Mouse (Mus musculus) lung, postnatal 10 days (tissue): ENCODE data around the gene Itpkb.
A peak's percentile ranks its signal among the peaks of the same experiment; 100 is the strongest.

Source experiments
- DNase-seq: peaks from one replicate; pipeline ENCODE4 v3.0.0; 2021

Itpkb gene

GRCm38 (mm10) chr1:180315127-180315526, 15.2 kb upstream of the Itpkb start:
- no peak for DNase-seq

- no peak for DNase-seq
Measured at GRCm38 (mm10) chr1:180317450-180317849, 12.8 kb upstream of the Itpkb start.

DNA sequence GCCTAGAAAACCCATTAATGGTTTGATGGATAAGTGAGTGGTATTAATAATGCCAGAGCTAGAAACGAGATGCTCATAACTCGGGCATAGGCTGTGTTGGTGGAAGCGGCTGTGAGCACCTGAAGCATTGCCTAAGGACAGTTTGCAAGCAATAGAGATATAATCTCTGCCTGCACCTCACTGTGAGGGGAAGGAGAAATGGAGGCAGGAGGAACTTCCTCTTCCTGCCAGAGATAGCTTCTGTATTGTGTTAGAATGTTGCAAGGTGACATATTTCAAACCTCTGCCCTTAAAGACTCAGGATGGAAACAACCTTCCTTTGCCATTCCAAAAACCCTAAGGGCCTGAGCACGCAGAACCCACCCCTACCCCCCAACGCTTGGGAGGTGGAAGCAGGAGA, 11.9 kb upstream of the Itpkb start:
- no peak for DNase-seq

GRCm38 (mm10) chr1:180319895-180320294, 10.4 kb upstream of the Itpkb start:
- DNase-seq, result no peak

DNA sequence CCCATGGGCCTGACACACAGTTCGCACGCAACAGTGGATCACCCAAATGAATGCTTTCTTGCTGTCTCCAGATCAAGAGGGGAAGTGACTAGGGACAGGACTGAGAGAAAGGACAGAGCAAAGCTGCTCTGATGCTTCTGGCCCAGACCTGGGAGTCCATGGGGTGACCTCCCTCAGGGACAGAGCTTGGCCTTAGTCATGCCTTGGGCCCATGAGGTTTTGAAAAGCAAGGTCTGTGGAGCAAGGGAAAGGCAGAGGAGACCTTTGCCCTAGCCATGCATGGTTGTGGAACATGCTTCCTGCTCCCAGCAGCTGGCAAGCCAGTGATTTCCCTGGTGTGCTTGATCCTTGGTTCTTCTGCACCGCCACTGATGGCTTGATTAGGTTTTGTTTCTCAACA, 7.4 kb upstream of the Itpkb start:
- DNase-seq, result no peak

DNA sequence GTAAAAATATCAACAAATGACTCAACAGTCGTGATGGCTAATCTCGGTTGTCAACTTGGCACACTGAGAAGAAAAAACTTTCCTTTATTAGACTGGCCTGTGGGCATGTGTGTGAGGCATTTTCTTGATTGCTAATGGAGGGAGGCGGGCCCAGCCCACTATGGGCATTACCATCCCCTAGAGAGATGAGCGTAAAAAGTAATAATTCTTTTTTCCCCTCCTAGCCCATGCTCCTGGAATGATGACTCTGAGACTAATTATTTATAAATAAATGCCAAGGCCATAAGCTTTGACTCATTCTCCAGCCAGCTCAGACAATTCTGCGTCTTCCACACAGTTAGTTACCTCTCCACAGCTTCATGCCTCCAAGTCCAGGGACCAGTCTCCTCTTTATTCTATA, 6.8 kb upstream of the Itpkb start:
- DNase-seq, result no peak

GRCm38 (mm10) chr1:180324271-180324670, 6.0 kb upstream of the Itpkb start:
- no peak for DNase-seq

- peak; percentile 32 for DNase-seq
Measured at GRCm38 (mm10) chr1:180328794-180329665, 1.3 kb upstream of the Itpkb start.

DNA sequence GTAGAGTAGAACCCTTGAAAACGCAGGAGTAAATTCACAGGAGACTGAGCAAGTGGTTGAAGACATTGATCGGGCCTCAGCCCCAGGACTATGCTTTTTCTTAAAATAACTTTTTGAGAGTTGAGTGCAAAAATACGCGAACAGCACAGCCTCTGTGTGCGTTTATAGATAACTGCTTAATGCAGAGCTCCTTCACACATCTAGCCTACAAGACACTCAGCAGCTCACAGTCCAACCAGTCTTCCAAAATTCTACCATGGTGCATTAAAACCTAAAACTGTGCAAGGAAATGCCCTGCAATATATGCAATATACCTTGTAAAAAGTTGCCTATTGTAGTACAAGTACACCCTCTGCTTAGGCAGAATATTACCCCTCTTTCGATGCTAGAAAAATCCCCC, 579 bp upstream of the Itpkb start:
- DNase-seq, result no peak

GRCm38 (mm10) chr1:180330707-180331545, 641 bp downstream of the Itpkb start:
- peak; percentile 66 for DNase-seq

DNA sequence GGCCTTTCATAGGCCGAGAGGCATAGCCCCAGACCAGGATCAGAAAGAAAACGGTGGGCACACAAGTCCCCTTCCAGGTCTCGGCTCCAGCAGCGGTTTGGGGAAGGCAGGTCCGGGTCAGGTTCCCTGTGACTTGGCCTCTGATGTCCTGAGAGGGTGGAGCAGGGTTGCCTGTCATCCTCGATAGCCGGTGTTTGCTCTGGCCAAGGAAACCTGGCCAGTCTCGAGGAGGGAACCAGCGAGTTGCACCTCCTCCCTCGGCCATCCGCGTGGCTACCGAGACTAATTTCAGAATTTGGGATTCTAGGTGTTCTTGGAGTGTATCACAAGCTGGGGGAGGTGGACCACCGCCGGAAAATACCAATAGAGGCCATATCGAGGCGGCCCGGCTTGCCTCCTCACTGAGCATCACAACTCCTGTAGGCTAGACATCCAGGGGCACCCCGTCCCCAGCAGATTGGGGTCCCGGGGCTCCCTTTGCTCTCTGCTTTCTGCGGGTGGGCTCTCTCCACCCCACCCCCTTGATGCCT, 1.3 kb downstream of the Itpkb start:
- peak; percentile 42 for DNase-seq

DNA sequence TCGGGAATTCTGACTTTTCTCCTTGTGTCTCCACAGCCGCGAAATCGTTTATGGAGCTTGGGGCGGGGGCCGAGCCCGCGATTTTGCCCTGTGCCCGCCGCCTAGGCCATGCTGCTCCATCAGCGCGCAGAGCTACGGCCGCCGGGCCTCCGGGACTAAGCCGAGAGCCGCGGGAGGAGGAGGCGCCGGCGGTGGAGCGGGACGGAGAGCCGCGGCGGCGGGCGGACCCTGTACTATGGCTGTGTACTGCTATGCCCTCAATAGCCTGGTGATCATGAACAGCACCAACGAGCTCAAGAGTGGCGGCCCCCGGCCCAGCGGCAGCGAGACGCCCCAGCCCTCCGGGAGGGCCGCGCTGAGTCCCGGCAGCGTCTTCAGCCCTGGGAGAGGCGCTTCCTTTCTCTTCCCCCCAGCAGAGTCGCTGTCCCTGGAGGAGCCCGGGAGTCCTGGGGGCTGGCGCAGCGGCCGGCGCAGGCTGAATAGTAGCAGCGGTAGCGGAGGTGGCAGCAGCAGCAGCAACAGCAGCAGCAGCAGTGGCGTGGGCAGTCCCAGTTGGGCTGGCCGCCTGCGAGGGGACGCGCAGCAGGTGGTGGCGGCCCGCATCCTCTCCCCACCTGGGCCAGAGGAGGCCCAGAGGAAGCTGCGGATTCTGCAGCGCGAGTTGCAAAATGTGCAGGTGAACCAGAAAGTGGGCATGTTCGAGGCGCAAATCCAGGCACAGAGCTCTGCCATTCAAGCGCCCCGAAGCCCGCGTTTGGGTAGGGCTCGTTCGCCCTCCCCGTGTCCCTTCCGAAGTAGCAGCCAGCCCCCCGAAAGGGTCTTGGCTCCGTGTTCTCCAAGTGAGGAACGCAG, 2.0 kb downstream of the Itpkb start:
- peak; percentile 42 for DNase-seq

DNA sequence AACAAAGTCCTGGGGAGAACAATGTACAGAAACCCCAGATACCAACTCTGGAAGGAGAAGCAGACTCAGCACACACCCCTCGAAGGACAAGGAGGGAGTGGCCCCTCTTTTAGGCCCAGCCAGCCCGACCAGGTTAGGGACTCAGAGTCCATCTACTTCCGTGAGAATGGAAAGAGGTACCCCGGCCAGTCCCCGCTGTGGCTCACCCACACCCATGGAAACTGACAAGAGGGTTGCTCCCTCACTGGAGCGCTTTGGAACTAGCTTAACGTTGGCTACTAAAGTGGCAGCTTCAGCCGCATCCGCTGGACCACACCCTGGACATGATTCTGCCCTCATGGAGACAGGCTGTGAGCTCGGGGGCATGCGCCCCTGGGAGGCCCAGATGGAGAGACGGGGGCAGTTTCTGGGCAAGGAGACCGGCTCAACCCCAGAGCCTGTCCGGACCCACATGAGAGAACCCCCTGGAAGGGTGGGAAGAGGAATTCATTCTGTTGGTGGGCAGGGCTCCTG, 2.7 kb downstream of the Itpkb start:
- DNase-seq, result no peak

DNA sequence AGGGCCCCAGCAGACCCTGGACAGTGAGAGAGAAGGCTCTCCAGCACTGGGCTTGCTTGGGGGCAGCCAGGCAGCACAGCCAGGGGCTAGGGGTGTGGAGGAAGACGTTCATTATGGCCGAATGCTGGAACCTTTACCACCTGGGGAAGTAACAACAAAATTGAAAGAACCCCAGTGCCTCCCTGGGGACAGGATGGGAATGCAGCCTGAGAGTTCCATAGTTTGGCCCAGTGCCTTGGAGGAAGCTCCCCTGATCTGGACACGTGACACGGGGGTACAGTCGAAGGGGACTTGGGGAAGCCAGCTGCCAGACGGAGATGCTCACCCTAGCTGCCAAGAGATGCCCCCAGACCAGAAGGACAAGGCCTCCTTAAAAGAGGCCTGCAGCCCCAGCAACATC, 3.3 kb downstream of the Itpkb start:
- DNase-seq, result no peak

DNA sequence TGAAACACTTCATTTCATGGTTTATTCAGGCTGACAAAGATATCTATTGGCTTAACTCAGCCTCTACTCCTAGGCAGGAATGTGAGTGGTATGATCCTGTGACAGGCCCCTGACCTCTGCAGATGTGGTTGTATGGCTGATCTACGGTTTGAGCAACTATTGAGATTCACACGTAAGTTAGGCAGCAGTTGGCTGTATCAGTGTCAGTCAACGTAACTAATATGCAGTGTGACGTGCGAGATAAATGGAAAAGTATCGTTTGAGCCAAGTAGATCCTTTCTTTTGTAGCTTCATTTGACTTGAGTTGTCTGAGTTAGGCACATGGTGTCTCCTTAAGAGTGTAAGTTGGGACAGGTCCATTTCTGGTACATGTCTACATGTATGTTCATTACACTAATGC, 4.3 kb downstream of the Itpkb start:
- no peak for DNase-seq

GRCm38 (mm10) chr1:180335513-180336375, 5.5 kb downstream of the Itpkb start:
- DNase-seq, result no peak

- DNase-seq, result no peak
Measured at GRCm38 (mm10) chr1:180338358-180338757, 8.1 kb downstream of the Itpkb start.

DNA sequence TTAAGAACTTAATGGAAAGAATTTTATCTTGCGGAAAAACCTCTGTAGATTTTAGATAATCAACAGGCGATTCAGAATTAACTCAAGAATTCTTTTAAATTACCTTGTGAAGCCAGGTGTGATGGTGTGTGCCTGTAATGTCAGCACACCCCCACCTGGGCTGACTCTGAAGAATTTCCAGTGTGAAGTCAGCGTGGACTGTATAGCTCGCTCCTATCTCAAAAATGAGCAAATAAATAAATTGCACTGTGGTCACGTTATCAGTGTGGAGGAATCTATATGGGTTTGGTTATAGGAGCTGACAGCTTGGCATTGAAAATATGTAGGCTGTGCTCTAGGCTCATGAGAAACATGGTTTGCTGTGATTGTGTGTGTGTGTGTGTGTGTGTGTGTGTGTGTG, 8.9 kb downstream of the Itpkb start:
- no peak for DNase-seq

- no peak for DNase-seq
Measured at GRCm38 (mm10) chr1:180342944-180343343, 12.7 kb downstream of the Itpkb start.

DNA sequence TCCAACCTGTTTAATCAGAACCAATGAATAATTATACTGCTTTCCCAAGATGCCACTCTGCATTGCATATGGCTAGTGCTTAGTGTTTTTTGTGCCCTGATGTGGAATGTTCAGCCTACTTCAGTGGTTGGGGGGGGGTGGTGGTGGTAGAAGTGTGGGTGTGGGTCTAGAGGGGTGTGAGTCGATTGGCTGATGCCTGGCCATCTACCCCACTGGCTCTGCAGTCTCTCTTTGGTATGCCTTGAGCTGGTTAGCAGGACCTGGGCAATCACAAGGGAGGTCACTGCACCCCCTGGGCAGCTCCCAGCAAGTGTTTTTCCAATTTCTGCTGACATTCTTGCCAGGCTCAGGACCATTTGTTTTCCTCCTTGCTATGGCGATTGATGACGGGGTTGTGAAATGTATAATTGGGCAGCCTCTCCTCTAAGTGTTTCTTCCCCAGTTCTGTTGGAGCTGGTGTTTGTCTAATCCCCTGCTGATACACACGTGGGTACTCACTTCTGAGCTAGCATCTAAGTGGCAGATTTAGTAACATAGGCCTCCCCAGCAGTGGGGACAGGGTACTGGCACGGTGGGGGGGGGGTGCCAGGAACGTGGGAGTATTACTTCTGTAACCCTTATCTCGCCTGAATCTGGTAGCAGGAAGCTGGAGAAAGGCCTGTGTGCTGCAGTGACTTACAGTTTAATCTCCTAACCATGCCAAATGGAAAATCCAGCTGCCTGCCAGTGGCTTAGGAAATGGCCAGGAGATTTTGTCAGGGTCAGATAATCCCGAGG, 13.3 kb downstream of the Itpkb start:
- no peak for DNase-seq

DNA sequence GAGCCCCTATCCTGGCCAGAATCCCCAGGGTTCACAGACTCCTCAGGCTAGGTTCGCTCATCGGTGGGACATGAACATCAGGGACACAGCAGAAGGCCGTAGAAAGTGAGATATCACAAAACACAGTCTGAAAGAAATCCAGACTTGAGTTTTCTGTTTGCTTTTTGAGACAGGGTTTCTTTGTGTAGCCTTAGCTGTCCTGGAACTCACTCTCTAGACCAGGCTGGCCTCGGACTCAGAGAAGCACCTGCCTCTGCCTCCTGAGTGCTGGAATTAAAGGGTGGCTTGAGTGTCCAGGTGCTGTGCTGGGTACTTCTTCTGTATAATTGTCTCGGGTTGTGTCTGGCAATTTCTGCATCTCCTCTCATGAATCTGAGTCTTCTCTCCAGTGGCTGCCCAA, 14.8 kb downstream of the Itpkb start:
- DNase-seq, result no peak
